Mouse (Mus musculus): ENCODE measurements around the gene Aqp6. TPM values are rescaled to one million over a fixed set of nuclear protein-coding genes. Genes with fewer than 3 reads are reported as not detected.

Gene Aqp6
- not detected for polyA plus RNA-seq (2017; shearing (Covaris generic))

DNA sequence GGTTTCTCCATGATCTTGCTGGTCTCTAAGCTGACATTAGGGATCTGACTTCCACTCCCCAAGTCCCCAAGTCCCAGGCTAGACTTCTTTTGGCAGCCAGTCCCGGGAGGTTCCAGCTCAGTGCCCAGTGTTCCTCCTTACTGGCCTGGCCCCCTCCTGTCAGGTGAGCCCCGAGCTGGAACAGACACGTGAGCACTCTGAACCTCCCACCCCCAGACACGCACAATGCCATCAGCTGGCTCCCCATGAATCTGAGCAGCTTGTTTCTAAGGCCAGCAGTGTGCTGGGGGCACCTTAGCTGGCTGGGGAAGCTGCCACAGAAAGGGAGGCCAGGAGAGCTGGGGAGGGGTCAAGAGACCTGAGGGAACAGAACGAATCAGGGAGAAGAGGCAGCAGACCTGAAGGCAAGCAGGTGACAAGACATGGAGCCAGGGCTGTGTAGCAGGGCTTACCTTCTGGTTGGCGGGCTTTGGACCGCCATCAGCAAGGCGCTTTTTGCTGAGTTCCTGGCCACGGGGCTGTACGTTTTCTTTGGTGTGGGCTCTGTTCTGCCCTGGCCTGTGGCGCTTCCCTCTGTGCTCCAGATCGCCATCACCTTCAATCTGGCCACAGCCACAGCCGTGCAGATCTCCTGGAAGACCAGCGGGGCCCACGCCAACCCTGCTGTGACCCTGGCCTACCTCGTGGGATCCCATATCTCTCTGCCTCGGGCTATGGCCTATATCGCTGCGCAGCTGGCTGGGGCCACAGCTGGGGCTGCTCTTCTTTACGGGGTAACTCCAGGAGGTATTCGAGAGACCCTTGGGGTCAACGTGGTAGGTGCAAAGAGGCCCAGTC lies at the start of gene Aqp6:
Aqp6 (plus strand) TSS at position 415 of the 837 bp plus-strand sequence.

DNA sequence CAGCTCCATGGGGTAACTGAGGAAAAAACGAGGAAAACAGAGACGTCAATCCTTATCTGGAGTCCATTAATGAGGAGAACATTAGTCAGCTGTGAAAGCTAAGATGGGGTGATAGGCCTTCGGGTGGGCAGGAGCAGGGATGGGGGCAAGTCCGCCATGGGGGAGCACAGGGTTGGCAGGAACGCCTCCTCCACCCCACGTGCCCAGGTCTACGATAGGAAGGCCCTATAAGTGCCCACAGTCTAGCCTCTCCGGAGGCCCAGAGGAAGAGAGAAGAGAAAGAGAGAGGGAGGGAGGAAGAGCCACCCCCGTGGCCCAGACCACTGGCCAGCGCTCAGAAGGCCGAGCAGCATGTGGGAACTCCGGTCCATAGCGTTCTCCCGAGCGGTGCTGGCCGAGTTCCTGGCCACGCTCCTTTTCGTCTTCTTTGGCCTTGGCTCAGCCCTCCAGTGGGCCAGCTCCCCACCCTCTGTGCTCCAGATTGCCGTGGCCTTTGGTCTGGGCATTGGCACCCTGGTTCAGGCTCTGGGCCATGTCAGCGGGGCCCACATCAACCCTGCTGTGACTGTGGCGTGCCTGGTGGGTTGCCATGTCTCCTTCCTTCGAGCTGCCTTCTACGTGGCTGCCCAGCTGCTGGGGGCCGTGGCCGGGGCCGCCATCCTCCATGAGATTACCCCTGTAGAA lies 22.3 kb upstream of the Aqp6 start, which contains the start of gene Aqp2:
Aqp2 (plus strand) TSS at position 254 of the 684 bp plus-strand sequence.

GRCm38 (mm10) chr15:99590429-99591084 lies 10.6 kb upstream of the Aqp6 start, which contains the start of gene Aqp5:
Gene Aqp5 (plus strand): TSS chr15:99590782.

DNA sequence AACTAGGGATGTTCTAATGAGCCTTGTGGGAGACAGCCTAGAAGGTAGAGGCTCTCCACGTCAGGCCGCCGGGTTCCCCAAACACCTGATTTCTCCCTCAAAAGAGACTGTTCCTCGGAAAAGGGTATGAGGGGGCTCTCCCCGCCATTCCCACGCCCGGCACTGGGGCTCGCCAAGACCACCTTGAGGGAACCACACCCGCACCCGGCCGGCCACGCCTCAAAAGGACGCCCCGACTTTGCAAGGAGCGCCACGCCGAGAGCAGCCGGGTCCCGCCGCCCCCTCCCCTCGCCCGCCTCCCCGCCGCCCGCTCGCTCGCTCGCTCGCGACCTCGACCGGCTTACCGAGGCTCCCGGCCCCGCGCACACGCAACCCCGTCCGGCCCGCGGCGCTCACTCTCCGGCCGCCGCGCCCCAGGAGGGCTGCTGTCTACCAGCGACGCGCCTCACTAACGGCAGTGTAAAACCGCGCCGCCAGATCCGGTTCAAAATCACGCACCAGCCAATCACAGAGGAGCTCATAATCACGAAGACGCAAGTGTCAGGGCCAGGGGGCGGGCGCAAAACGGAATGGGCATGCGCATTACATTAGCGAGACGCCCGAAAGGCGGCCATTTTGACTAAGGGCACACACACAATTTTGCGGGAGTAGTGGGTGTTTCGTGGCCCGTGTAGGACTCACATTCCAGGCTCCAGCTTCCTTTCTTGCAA lies 50.1 kb downstream of the Aqp6 start, which contains the start of gene Racgap1:
Racgap1 (minus strand) TSS at position 494 of the 710 bp plus-strand sequence.

Other genes starting within 250 kb of the Aqp6 start
- 48.1 TPM for gene Fmnl3, start 230.9 kb upstream of the Aqp6 start, polyA plus RNA-seq (2017; shearing (Covaris generic))
- 123 TPM for gene Tmbim6, start 208.5 kb upstream of the Aqp6 start, polyA plus RNA-seq (2017; shearing (Covaris generic))
- 27.7 TPM for gene Nckap5l, start 143.7 kb upstream of the Aqp6 start, polyA plus RNA-seq (2017; shearing (Covaris generic))
- 13.2 TPM for gene Bcdin3d, start 126.7 kb upstream of the Aqp6 start, polyA plus RNA-seq (2017; shearing (Covaris generic))
- 0.02 TPM for gene Faim2, start 73.2 kb upstream of the Aqp6 start, polyA plus RNA-seq (2017; shearing (Covaris generic))
- gene Aqp2, start 22.3 kb upstream of the Aqp6 start, polyA plus RNA-seq (2017; shearing (Covaris generic)) = not detected
- not detected for gene Aqp5, start 10.6 kb upstream of the Aqp6 start, polyA plus RNA-seq (2017; shearing (Covaris generic))
- gene Racgap1, start 50.3 kb downstream of the Aqp6 start, polyA plus RNA-seq (2017; shearing (Covaris generic)) = 4.4 TPM
- 0.80 TPM for gene Asic1, start 69.0 kb downstream of the Aqp6 start, polyA plus RNA-seq (2017; shearing (Covaris generic))
- 36.0 TPM for gene Smarcd1, start 100.7 kb downstream of the Aqp6 start, polyA plus RNA-seq (2017; shearing (Covaris generic))
- gene Gm17349, start 104.1 kb downstream of the Aqp6 start, polyA plus RNA-seq (2017; shearing (Covaris generic)) = not detected
- gene Gpd1, start 116.1 kb downstream of the Aqp6 start, polyA plus RNA-seq (2017; shearing (Covaris generic)) = not detected
- 126 TPM for gene Cox14, start 124.2 kb downstream of the Aqp6 start, polyA plus RNA-seq (2017; shearing (Covaris generic))
- 65.3 TPM for gene Cers5, start 171.5 kb downstream of the Aqp6 start, polyA plus RNA-seq (2017; shearing (Covaris generic))